Mouse (Mus musculus) liver, embryonic 15.5 days (tissue): ENCODE data around the gene Thap3. TPM values are rescaled to one million over a fixed set of nuclear protein-coding genes. Genes with fewer than 3 reads are reported as not detected.

ENCODE experiments used
- polyA plus RNA-seq: library from polyadenylated mRNA; unstranded; fragments of >200 nt; fragmentation: Nextera tagmentation; extraction: Ambion mirVana; gene quantifications from 2 replicates; pipeline ENCODE4 v1.2.1, GENCODE M21; 2015

Gene Thap3
- polyA plus RNA-seq, 1 experiment from 2014 or later: 6.4 TPM

Other genes starting within 250 kb of the Thap3 start
- 27.4 and 31.1 TPM in 2 replicates for gene Camta1, start 127.1 kb downstream of the Thap3 start, polyA plus RNA-seq
- gene Dnajc11, start 55.3 kb downstream of the Thap3 start, polyA plus RNA-seq: 45.5 and 49.1 TPM in 2 replicates
- gene Phf13, start 7.3 kb upstream of the Thap3 start, polyA plus RNA-seq: 5.1 and 5.7 TPM in 2 replicates
- gene Klhl21, start 19.8 kb upstream of the Thap3 start, polyA plus RNA-seq: 6.3 and 7.2 TPM in 2 replicates
- gene Zbtb48, start 38.7 kb upstream of the Thap3 start, polyA plus RNA-seq: 7.8 and 8.4 TPM in 2 replicates
- gene Tas1r1, start 49.6 kb upstream of the Thap3 start, polyA plus RNA-seq: 0.07 and 0.13 TPM in 2 replicates
- 13.7 and 14.6 TPM in 2 replicates for gene Nol9, start 50.3 kb upstream of the Thap3 start, polyA plus RNA-seq
- 5.1 and 5.9 TPM in 2 replicates for gene Plekhg5, start 83.5 kb upstream of the Thap3 start, polyA plus RNA-seq
- gene Tnfrsf25, start 126.9 kb upstream of the Thap3 start, polyA plus RNA-seq: 0.37 and 0.50 TPM in 2 replicates
- 1.5 and 2.0 TPM in 2 replicates for gene Espn, start 163.4 kb upstream of the Thap3 start, polyA plus RNA-seq
- gene Hes2, start 169.9 kb upstream of the Thap3 start, polyA plus RNA-seq: 0.14 TPM in 1 of 2 replicates, not detected in the other
- 14.0 and 14.2 TPM in 2 replicates for gene Acot7, start 189.1 kb upstream of the Thap3 start, polyA plus RNA-seq